Mouse (Mus musculus): ENCODE results near the gene Sh3bgrl3.

Gene Sh3bgrl3

DNA sequence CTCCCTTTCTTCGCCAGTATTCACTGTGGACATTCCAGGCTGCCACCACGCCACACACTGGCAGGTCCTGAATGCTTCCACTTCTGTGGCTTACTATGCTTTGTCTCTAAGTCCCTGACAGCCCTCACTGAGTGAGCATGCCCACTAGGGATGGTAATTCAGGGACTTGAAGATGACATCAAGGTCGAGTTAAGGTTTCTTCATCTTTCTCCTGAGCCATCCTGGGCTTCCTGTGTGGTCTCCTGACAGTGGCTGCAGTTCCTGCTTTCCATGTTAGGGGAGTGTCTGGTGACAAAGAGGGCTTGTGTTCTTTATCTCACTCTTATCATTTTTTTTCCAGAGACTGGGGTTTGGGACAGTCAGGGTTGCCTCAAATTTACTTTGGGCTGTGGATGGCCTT, 17.9 kb downstream of the Sh3bgrl3 start:
- no peak for DNase-seq (ENCODE audit: inconsistent ontology term)

DNA sequence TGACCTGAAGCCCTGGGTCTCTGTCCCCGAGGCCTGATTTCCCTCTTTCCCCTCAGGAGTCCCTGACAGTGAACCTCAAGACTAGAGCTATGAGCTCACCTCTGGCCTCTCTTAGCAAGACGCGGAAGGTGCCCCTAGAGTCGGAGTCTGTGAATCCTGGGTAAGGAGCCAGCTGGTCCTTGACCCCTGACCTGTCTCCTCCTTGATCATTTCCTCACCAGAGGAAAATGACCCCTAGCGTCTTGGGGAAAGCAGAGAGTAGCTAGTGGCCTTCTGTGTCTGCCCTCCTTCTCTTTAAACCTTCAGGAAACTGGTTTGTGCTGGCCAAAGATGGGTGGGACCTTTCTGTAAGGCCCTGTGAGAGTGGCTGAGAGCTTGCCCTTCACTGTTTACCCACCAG, 20.4 kb downstream of the Sh3bgrl3 start:
- no peak for DNase-seq (ENCODE audit: inconsistent ontology term)

DNA sequence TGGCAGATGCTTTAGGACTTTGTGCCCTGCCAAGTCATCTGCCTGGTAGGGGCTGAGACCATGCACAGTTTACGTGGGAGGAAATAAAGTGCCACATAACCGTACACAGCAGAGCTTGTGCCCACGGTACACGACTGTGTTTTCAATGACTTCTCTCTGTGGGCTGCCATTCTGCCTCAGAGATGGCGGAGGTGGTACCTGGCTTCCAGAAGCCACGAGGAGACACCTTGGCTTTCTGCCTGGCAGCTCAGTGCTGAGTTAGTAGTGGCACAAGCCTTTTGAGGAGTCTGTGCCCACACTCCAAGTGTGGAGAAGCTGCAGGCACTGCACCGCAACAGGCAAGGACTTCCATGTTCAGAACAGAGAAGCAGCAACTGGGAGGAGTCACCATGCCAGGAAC, 20.9 kb downstream of the Sh3bgrl3 start:
- DNase-seq (ENCODE audit: inconsistent ontology term) = no peak

DNA sequence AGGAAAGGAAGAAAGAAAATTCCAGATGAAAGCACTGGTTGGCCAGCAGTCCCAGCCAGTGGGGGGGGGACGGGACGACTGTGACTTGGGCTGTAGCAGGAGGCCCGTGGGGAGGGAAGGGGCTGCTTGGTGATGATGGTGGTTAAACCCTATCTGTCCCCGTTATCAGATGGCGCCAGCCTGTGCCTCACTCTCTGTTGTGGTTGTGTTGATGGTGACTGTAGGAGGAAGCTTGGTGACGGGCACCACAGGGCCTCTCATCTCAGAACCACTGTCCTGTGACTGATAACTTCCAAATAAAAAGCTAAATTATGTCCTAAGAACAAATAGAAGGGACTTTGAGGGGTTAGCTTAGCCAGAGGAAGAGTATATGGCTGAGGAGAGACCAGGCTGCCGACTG, 22.5 kb downstream of the Sh3bgrl3 start:
- DNase-seq (ENCODE audit: inconsistent ontology term) = no peak

DNA sequence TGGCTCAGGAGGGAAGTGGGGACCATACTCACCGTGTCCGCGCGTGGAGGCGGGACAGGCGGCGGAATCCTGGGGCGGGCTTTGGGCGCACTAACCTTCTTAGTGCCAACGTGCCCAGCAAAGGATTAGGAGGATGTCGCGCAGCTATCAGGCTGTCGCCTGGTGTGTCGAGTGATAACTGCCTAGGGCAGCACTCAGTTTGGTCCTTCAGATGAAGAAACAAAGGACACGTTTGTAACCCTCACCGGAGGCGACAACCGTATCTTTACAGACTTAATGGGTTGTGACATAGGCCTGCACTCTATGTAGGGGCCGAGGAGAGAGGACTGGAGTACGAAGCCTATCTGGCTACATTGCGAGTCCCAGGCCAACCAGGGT, 25.9 kb downstream of the Sh3bgrl3 start:
- DNase-seq (ENCODE audit: inconsistent ontology term) = no peak

DNA sequence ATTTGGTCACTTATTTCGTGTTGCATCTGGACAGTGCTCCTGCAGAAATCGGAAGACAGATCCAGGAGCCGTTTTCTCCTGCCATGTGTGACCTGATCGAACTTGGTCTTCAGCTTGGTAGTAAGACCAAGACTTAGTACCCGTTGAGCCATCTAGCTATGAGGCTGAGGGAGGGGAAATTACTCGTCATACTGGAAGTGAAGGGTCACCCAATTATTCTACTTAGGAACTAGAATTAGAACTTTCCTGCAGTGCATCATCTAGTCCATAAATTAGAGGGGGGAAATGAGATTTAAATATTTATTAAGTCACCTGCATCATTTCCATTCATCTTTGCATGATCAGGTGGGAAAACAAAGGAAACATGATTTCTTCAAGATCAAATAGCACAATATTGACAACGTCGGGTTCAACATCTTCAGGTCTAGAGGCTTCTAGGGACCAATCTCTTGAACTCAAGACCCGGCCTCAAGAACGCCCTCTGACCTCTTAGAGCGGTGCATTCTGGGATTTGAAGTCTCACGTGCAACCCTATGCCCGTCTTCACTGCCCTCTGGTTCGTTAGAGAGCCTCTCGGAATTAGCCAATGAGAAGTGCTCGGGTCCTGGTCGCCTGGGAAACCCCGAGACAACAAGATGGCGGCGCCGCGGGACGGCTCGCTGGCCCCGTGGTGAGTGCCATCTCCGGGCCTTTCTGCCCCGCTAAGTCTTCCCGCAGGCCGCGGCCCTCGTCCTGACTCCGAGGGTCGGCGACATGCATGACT, 26.4 kb downstream of the Sh3bgrl3 start, which contains the start of gene Ubxn11:
Gene Ubxn11, plus strand, starts transcription at position 592 of the 763 bp plus-strand sequence.
- peak; percentile 90 for DNase-seq (ENCODE audit: inconsistent ontology term)

DNA sequence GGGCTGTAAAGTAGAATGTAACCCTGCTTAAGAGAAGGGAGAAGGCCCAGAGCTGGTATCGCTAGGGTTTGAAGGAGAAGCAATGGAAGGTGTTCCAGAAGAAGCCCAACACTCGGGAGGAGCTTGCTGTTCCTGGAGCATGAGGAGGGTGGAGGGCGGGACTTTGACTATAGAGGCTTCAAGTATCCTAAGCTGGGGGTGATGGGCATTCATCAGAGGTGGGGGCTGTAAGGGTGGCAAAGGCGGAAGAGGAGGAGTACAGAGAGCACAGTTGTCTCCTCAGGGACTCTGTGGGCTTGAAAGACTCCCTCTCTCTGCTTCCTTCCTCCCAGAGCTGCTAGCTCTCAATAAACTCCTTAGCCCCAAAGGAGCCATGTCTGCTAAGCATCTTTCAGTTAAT, 28.3 kb downstream of the Sh3bgrl3 start:
- DNase-seq (ENCODE audit: inconsistent ontology term) = no peak

DNA sequence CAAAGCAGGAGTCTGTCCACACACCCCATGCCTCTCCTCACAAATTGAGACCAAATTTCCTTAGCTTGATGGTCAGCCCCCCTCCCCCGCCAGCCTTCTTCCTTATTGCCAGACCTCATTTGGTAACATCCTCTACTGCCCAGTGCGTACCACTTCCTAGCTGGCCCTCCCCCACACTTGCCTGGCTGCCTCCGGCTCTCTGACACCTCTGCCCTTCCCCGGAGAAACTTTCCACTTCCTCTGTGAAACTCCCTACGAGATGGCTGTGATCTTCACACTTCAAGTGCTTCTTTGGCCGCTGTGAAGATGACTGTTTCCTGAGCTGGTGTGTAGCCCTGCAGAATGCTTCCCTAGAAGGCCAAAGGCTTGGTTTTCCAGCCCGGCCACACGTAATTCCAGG, 30.0 kb downstream of the Sh3bgrl3 start:
- no peak for DNase-seq (ENCODE audit: inconsistent ontology term)

DNA sequence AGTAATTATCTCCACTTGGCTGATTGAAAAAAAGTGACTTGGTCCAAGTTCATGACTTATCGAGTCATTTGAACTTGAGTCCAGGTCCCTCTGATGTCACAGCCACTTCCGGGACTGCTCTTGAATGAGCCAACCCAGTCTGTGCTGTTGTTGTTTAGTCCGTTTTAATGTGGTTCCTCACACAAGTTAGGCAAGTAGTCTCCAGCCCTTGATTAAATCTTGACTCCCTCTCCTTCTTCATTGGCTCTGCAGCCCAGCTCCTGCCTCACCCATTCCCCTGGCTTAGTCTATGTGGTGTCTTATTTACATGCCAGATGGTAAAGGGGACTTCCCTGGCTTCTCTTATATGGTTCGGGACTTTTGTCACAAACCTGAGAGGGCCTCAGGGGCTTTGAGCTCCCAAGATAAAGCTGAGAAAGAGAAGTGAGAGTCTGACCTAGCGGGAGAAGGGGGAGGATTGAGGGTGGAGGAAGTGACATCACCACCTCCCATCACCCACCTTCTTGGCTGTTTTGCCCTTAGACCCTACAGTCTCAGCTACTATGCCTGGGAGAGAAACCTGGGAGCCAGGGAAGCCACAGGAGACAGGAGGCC, 31.5 kb downstream of the Sh3bgrl3 start:
- no peak for DNase-seq (ENCODE audit: inconsistent ontology term)

DNA sequence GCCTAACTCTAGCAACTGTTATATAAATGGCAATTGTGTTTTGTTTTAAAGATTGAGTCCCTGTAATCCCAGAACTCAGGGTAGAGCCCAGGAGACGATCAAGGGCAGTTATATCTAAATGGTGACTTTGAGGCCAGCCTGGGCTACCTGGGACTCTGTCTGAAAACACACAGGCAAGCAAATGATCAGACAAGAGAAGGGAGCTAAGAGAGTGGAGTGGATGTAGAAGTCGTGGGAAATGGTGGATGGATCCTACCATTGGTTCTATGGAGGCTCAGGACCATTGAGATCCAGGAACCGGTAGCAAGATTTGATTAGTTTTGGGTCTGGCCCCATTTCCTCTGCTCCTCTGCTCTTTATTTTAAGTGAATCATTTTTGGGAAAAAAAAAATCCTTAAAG, 32.5 kb downstream of the Sh3bgrl3 start:
- DNase-seq (ENCODE audit: inconsistent ontology term) = no peak

DNA sequence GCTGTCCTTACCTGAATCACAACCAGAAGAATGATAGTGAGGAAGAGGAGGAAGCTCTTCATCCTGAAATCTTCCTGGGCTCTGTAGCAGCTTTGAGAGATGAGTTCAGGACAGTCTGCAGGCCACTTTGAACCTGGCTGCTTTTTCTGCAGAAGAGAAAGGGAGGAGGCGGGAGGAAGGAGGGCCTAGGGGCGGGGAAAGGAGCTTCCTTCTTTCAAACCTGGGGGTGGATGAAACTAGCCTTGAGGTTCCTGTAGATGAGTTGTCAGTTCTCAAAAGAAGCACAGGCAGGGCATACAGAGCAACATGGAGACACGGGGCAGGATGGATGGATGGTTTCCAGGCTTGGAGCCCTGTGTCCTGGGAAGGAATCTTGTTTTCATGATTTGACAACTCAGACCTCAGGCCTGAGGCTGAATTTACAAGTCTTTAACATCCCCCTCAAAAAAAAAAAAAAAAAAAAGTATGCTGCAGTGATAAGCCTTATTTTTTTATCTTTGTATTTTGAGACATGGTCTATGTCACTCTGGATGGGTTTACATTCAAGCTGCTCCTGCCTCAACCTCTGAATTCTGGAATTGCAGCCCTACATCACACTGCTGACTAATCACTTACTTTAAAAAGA, 33.6 kb downstream of the Sh3bgrl3 start, which contains the start of gene Cd52:
Gene Cd52, minus strand, starts transcription at position 160 of the 625 bp plus-strand sequence.
- DNase-seq (ENCODE audit: inconsistent ontology term) = no peak

DNA sequence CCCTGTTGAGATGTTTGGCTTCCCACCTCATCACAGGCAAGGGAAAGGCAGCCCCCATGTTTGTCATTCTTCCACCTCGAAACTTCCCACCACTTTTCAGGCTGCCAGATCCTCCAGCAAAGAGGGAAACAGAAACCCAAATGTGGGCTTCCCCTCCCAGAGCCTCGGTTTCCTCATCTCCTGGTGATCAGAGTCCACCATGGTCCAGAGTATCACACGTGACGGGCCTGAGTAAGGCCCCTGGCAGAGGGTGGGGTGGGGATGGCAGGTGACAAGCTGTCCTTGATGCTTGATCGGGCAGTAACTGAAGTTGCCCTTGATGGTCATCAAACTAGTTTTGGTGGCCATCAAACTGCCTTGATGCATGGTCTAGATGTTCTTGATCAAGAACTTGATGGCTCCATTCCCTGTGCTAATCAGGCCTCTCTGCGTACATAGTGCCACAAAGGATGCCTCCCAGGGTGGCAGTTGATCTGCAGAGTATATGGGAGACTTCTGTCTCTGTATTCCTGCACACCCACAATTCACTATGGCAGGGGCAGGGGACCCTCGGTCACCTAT, 34.5 kb downstream of the Sh3bgrl3 start:
- DNase-seq (ENCODE audit: inconsistent ontology term) = no peak

DNA sequence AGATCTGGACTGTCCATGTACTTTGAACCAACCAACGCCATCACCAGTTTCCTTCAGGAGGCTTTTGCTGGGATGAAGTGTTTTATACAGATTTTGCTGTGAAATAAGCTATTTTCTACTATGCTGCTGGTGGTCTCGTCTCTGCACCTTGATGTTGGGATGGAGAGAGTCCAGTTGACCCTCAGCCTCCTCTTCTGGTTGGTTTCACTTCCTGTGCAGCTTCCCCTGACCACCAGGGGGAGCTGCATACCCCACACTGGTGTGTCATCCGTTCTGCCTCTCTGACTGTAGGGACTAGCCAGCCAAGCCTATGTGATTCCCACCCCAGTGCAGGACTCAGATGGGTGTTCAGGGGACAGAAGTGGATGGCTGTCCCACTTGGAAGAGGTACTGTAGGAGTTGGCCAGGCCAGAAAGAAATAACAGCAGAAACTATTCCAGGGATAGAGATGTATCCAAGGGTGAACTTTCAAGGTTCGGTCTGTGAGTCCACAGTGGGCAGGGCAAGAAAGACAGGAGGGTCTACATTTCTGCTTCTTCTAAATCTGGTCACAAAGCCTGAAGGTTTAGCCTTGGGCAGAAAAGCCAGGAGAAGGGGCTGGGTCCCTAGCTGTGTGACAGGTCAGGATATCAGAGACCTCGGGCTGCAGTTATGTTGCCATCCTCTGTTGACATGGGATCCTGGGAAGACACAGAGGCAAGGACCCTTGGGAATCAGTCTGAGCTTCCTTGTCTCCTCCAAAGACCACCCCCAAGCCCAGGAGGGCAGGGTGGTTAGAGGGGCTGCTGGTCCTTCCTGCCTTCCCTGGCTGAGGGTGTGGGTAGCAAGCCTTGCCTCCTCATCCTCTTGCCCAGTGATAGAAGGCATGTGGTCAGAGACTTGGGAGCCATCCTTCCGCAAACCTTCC, 36.0 kb downstream of the Sh3bgrl3 start:
- peak; percentile 19 for DNase-seq (ENCODE audit: inconsistent ontology term)

DNA sequence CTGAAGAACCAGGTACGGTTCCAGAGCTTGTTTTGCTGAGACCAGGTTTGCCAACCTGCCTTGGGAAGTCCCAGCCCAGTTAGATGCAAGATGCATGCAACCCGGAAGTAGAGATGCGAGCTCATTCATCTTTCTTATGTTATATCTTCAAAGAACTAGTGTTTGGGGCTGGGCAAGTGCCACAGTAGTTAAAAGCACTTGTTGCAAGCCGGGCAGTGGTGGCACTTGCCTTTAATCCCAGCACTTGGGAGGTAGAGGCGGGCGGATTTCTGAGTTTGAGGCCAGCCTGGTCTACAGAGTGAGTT, 37.4 kb downstream of the Sh3bgrl3 start:
- no peak for DNase-seq (ENCODE audit: inconsistent ontology term)

DNA sequence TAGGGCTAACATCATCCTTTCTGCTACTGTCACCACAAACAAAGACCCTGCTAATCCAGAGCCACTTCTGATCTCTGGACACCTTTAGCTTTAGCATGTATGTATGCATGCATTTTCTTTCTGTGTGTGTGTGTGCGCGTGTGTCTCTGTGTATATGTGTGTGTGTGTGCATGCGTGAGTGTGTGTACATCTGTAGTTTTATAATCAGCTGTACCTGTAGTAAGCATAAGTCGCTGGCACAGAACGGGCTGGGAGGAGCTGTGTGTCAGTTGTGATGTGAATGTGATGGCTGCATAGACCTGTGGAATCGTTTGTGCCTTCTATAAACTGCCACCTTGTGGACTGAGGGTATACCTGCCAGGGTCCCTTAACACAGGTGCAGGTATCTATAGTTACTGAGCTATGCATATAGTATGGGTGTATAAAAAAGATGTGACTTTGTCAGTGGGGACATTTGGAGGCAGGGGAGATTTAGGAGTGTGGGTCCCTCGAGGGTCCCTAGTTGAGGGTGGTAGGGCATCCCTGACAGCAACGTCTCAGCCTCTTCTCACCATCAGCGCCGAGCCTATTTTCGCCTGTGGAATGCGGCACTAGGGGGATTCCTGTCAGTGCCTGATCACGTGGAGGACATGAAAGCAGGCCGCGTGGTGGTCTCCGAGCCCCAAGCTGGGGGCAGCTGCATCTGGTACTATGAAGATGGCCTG, 37.9 kb downstream of the Sh3bgrl3 start:
- no peak for DNase-seq (ENCODE audit: inconsistent ontology term)

DNA sequence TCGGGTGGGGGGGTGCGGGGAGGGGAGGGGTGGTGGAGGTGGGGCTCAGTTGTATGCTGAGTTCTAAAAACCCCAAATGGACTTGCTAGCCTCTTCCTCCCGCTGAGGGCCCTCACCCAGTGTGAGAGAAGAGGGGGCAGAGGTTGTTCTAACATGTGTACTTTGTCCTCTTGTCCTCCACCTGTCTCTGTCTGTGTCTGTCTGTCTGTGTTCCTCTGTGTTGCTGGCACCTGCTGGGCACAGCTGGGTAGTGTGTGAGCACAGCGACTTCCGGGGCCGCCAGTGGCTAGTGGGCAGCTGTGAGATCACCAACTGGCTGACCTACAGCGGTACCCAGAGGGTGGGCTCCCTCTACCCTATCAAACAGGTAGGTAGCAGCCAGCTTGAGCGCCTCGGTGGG, 39.6 kb downstream of the Sh3bgrl3 start:
- no peak for DNase-seq (ENCODE audit: inconsistent ontology term)

DNA sequence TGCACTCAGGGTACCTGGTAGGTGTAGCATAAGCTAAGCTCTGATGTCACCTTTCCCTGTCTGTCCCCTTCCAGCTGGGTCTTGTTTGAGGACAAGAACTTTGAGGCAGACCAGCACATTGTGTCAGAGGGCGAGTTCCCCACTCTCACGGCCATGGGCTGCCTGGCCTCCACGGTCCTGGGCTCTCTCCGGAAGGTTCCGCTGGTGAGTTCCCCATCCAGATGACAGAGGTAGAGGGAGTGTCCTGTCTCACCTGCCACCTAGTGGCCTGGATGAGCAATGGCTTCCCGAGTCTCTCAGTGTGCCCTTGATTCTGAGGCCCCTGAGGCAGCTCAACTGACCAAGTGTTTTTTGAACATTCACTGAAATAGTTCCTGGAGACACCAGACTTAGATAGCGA, 41.2 kb downstream of the Sh3bgrl3 start:
- peak; percentile 32 for DNase-seq (ENCODE audit: inconsistent ontology term)

DNA sequence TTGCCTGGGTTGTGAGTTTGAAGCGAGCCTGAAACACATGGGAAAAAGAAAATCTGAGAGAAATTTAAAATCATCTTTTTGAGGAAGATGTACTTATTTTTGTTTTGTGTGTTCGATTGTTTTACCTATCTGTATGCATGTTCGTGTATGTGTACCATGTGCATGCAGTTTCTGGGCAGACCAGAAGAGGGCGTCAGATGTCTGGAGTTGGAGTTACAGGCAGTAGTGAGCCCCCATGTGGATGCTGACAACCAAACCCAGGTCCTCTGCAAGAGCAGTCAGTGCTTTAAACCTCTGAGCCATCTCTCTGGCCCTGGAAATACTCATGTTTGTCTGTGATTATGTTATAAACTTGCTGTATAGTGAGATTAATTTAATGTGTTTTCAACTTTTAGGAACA, 43.6 kb downstream of the Sh3bgrl3 start:
- no peak for DNase-seq (ENCODE audit: inconsistent ontology term)

DNA sequence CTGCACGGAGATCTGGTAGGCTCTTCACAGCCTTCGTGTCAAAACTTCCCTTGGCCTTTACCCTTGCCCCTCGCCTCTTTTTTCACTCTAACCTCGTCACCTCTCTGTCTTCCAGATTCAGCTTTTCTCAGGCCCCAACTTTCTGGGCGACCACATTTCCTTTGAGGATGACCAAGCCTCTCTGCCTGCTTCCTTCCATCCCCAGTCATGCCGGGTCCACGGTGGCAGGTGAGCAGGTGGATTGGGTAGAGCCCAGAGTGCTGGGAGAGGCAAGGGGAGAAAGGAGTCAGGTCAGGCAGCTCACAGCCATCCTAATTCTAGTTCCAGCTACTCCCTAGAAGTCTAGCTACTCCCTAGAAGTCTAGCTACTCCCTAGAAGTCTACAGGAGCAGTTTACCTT, 46.1 kb downstream of the Sh3bgrl3 start:
- no peak for DNase-seq (ENCODE audit: inconsistent ontology term)

DNA sequence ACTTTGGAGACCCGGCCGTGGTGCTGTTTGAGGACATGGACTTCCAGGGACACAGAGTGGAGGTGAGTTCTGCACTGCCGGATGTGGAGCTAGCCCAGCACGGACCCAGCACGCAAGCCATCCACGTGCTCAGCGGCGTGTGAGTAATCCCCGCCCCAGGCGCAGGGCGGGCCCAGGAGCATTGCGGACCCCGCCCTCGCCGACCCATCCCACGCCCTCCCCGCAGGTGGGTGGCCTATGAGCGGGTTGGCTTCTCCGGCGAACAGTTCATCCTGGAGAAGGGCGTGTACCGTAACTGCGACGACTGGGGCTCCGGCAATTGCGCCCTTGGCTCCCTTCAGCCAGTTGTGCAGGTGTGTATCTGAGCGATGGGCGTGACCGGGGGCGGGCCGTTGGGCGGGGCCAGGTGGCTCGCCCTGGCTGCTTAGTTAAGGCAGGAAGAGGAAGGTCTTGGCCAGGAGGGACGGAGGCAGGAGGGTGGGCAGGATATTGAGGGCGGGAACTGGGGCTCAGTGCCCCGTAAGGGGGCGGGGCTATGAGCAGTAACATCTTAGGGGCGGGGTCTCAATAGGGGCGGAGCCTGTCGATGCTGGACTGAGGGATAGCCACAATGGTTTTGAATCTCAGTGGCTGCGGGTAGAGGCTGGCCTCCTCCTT, 46.7 kb downstream of the Sh3bgrl3 start:
- DNase-seq (ENCODE audit: inconsistent ontology term) = peak; percentile 64

DNA sequence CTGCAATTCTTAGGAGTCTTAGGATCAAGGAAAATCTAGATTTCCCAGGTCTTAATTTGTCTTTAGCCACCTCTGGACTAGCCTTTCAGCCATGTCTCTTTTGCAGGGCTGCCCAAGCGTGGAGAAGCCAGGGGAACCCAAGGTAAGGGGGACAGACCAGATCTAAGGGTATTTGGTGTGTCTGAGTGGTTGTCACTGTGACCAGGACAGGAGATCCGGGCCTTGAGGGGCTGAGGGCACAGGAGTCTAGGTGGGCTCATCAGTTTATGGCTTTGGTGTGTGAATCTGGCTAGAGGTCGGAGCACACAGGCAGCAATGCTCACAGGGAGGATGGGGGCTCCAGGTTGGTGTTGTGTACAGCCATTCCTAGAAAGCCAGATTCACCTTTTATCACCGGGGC, 47.9 kb downstream of the Sh3bgrl3 start:
- DNase-seq (ENCODE audit: inconsistent ontology term) = no peak
